Comparison of ENCODE assay signal across 26 mouse cellular contexts in genomic region chr2:89974184-89974583, GRCm38 (mm10). TPM values are rescaled to one million over a fixed set of nuclear protein-coding genes. Genes with fewer than 3 reads are reported as not detected.
DNase-seq lines count a peak whose midpoint lies in the region; ATAC-seq lines count a peak whose summit lies in the region.
"Had no signal": no experiment of that assay in that cellular context is flagged by ENCODE, and none has a peak within 500 bp of the region (broad histone marks: within the 10 kb centered on the region; RNA-seq: fewer than 3 reads in every experiment).

Gene Olfr1260, plus strand, starts transcription at chr2:89974340.

- H3K27ac ChIP-seq in forebrain, embryonic 14.5 days (ENCODE audit: low read depth, low read length) = no peak within 1 kb of the TSS
- no peak within 1 kb of the TSS for H3K27ac ChIP-seq in forebrain, embryonic 16.5 days (ENCODE audit: low read length)
- H3K27ac ChIP-seq in kidney, embryonic 16.5 days (ENCODE audit: low read length) = no peak within 1 kb of the TSS
- H3K27ac ChIP-seq in neural tube, embryonic 14.5 days (ENCODE audit: low read depth, low read length) = no peak within 1 kb of the TSS
- H3K27ac ChIP-seq in neural tube, embryonic 15.5 days (replicated peaks) = no peak within 1 kb of the TSS
- H3K27ac ChIP-seq: embryonic facial prominence, embryonic 10.5 days; forebrain, embryonic 13.5 days; heart, embryonic 13.5 days; hindbrain, embryonic 15.5 days; limb, embryonic 13.5 days; liver, embryonic 13.5 days; lung, embryonic 15.5 days; macrophage; midbrain, embryonic 10.5 days; stomach, embryonic 15.5 days had no signal

- no peak within 1 kb of the TSS for H3K4me2 ChIP-seq in forebrain, embryonic 14.5 days (ENCODE audit: low read length)
- no peak within 1 kb of the TSS for H3K4me2 ChIP-seq in forebrain, embryonic 16.5 days (ENCODE audit: low read length)
- no peak within 1 kb of the TSS for H3K4me2 ChIP-seq in kidney, embryonic 16.5 days (replicated peaks; ENCODE audit: low read depth, low read length)
- H3K4me2 ChIP-seq in neural tube, embryonic 14.5 days (ENCODE audit: low read depth, low read length) = no peak within 1 kb of the TSS
- no peak within 1 kb of the TSS for H3K4me2 ChIP-seq in neural tube, embryonic 15.5 days
- H3K4me2 ChIP-seq: forebrain, embryonic 13.5 days; heart, embryonic 13.5 days; hindbrain, embryonic 15.5 days; limb, embryonic 13.5 days; liver, embryonic 13.5 days; lung, embryonic 15.5 days; stomach, embryonic 15.5 days had no signal

- WGBS in forebrain, embryonic 14.5 days = 79% methylated on average over 2 of the region's 2 CpGs
- WGBS in forebrain, embryonic 16.5 days = 44% methylated on average over 2 of the region's 2 CpGs
- 8% methylated on average over 2 of the region's 2 CpGs for WGBS in kidney, embryonic 16.5 days
- 39% methylated on average over 2 of the region's 2 CpGs for WGBS in neural tube, embryonic 14.5 days
- 38% methylated on average over 2 of the region's 2 CpGs for WGBS in neural tube, embryonic 15.5 days

- ATAC-seq in forebrain, embryonic 14.5 days = no peak
- ATAC-seq in forebrain, embryonic 16.5 days = no peak
- peak; percentile 70; the same call in 1 of the 2 replicates for ATAC-seq in kidney, embryonic 16.5 days (ENCODE audit: low FRiP score, low TSS enrichment)
- ATAC-seq in neural tube, embryonic 14.5 days (ENCODE audit: low read depth) = peak; percentile 61; the same call in 1 of the 2 replicates
- no peak for ATAC-seq in neural tube, embryonic 15.5 days (ENCODE audit: low FRiP score)
- ATAC-seq: forebrain, embryonic 13.5 days; intestine, postnatal 0 days had no signal

- H3K9me3 ChIP-seq in forebrain, embryonic 14.5 days (replicated peaks; ENCODE audit: control insufficient read depth, low read length) = no peaks in the 10 kb centered on the region
- no peaks in the 10 kb centered on the region for H3K9me3 ChIP-seq in forebrain, embryonic 16.5 days (ENCODE audit: control insufficient read depth, low read length)
- H3K9me3 ChIP-seq in kidney, embryonic 16.5 days (ENCODE audit: low read length) = peaks cover 3% of the 10 kb centered on the region; the same call in 1 of the 2 replicates
- H3K9me3 ChIP-seq in neural tube, embryonic 14.5 days (ENCODE audit: control insufficient read depth, low read length) = no peaks in the 10 kb centered on the region
- H3K9me3 ChIP-seq in neural tube, embryonic 15.5 days (replicated peaks) = no peaks in the 10 kb centered on the region
- H3K9me3 ChIP-seq: embryonic facial prominence, embryonic 10.5 days; forebrain, embryonic 13.5 days; heart, embryonic 13.5 days; hindbrain, embryonic 15.5 days; limb, embryonic 13.5 days; liver, embryonic 13.5 days; lung, embryonic 15.5 days; midbrain, embryonic 10.5 days; stomach, embryonic 15.5 days had no signal

- DNase-seq in forebrain, embryonic 14.5 days (ENCODE audit: low spot score) = peak; percentile 1
- no peak for DNase-seq in kidney, adult 8-10 months
- peak; percentile 34 for DNase-seq in layer of hippocampus, adult 9-11 months
- no peak for DNase-seq in urinary bladder, postnatal 14 days (ENCODE audit: low spot score)
- DNase-seq: adrenal gland, postnatal 36 days; cerebellum, adult 8-10 months; heart, adult 18-20 months; liver, embryonic 13.5 days; right cerebral cortex, postnatal 25 days; thymus, adult 2 months had no signal

- no peak within 1 kb of the TSS for H3K4me3 ChIP-seq in forebrain, embryonic 14.5 days (ENCODE audit: low read depth, low read length)
- H3K4me3 ChIP-seq in forebrain, embryonic 16.5 days (replicated peaks; ENCODE audit: low read length) = no peak within 1 kb of the TSS
- no peak within 1 kb of the TSS for H3K4me3 ChIP-seq in kidney, embryonic 16.5 days (ENCODE audit: low read length)
- H3K4me3 ChIP-seq in neural tube, embryonic 14.5 days (ENCODE audit: low read depth, low read length) = no peak within 1 kb of the TSS
- no peak within 1 kb of the TSS for H3K4me3 ChIP-seq in neural tube, embryonic 15.5 days (replicated peaks)
- H3K4me3 ChIP-seq: embryonic facial prominence, embryonic 10.5 days; forebrain, embryonic 13.5 days; heart, embryonic 13.5 days; hindbrain, embryonic 15.5 days; limb, embryonic 13.5 days; liver, embryonic 13.5 days; lung, embryonic 15.5 days; midbrain, embryonic 10.5 days; stomach, embryonic 15.5 days had no signal

- no peaks in the 10 kb centered on the region for H3K27me3 ChIP-seq in forebrain, embryonic 14.5 days (replicated peaks; ENCODE audit: control insufficient read depth, insufficient read depth, low read length)
- H3K27me3 ChIP-seq in forebrain, embryonic 16.5 days (replicated peaks; ENCODE audit: control insufficient read depth, insufficient read depth, low read length) = no peaks in the 10 kb centered on the region
- H3K27me3 ChIP-seq in kidney, embryonic 16.5 days (ENCODE audit: insufficient read depth, low read length) = no peaks in the 10 kb centered on the region
- H3K27me3 ChIP-seq in neural tube, embryonic 14.5 days (ENCODE audit: control insufficient read depth, insufficient read depth, low read length) = no peaks in the 10 kb centered on the region
- no peaks in the 10 kb centered on the region for H3K27me3 ChIP-seq in neural tube, embryonic 15.5 days (replicated peaks)
- H3K27me3 ChIP-seq: forebrain, embryonic 13.5 days; heart, embryonic 13.5 days; hindbrain, embryonic 15.5 days; limb, embryonic 13.5 days; liver, embryonic 13.5 days; lung, embryonic 15.5 days; stomach, embryonic 15.5 days had no signal

- no peaks in the 10 kb centered on the region for H3K4me1 ChIP-seq in forebrain, embryonic 14.5 days (ENCODE audit: control insufficient read depth, insufficient read depth, low read length)
- H3K4me1 ChIP-seq in forebrain, embryonic 16.5 days (replicated peaks; ENCODE audit: control insufficient read depth, insufficient read depth, low read length) = no peaks in the 10 kb centered on the region
- no peaks in the 10 kb centered on the region for H3K4me1 ChIP-seq in kidney, embryonic 16.5 days (ENCODE audit: insufficient read depth, low read length)
- H3K4me1 ChIP-seq in neural tube, embryonic 14.5 days (ENCODE audit: control insufficient read depth, insufficient read depth, low read length) = no peaks in the 10 kb centered on the region
- H3K4me1 ChIP-seq in neural tube, embryonic 15.5 days = no peaks in the 10 kb centered on the region
- H3K4me1 ChIP-seq: embryonic facial prominence, embryonic 10.5 days; forebrain, embryonic 13.5 days; heart, embryonic 13.5 days; hindbrain, embryonic 15.5 days; limb, embryonic 13.5 days; liver, embryonic 13.5 days; lung, embryonic 15.5 days; midbrain, embryonic 10.5 days; stomach, embryonic 15.5 days had no signal

- H3K36me3 ChIP-seq in forebrain, embryonic 14.5 days (ENCODE audit: control insufficient read depth, insufficient read depth, low read length) = no peaks in the 10 kb centered on the region
- no peaks in the 10 kb centered on the region for H3K36me3 ChIP-seq in forebrain, embryonic 16.5 days (ENCODE audit: control insufficient read depth, insufficient read depth)
- no peaks in the 10 kb centered on the region for H3K36me3 ChIP-seq in kidney, embryonic 16.5 days (ENCODE audit: insufficient read depth, low read length)
- no peaks in the 10 kb centered on the region for H3K36me3 ChIP-seq in neural tube, embryonic 14.5 days (ENCODE audit: control insufficient read depth, insufficient read depth, low read length)
- H3K36me3 ChIP-seq in neural tube, embryonic 15.5 days = no peaks in the 10 kb centered on the region
- H3K36me3 ChIP-seq: embryonic facial prominence, embryonic 10.5 days; heart, embryonic 13.5 days; hindbrain, embryonic 15.5 days; limb, embryonic 13.5 days; liver, embryonic 13.5 days; lung, embryonic 15.5 days; midbrain, embryonic 10.5 days; stomach, embryonic 15.5 days had no signal

- no peak within 1 kb of the TSS for H3K9ac ChIP-seq in forebrain, embryonic 14.5 days (ENCODE audit: low read length)
- H3K9ac ChIP-seq in forebrain, embryonic 16.5 days (replicated peaks; ENCODE audit: low read depth, low read length) = no peak within 1 kb of the TSS
- H3K9ac ChIP-seq in kidney, embryonic 16.5 days (replicated peaks; ENCODE audit: low read length) = no peak within 1 kb of the TSS
- no peak within 1 kb of the TSS for H3K9ac ChIP-seq in neural tube, embryonic 14.5 days (replicated peaks; ENCODE audit: low read depth, low read length)
- H3K9ac ChIP-seq in neural tube, embryonic 15.5 days (replicated peaks) = no peak within 1 kb of the TSS
- H3K9ac ChIP-seq: forebrain, embryonic 13.5 days; heart, embryonic 13.5 days; hindbrain, embryonic 15.5 days; limb, embryonic 13.5 days; liver, embryonic 13.5 days; lung, embryonic 15.5 days; stomach, embryonic 15.5 days had no signal

RNA-seq across cellular contexts. Expression of gene Olfr1260, which starts in this region (rescaled TPM):
- polyA plus RNA-seq in forebrain, embryonic 14.5 days (2014; fragmentation: Nextera tagmentation; extraction: Ambion mirVana) = not detected in 2 replicates
- not detected in 2 replicates for polyA plus RNA-seq in forebrain, embryonic 16.5 days (2015; fragmentation: Nextera tagmentation; extraction: Ambion mirVana)
- polyA plus RNA-seq in kidney, embryonic 16.5 days (2015; fragmentation: Nextera tagmentation; extraction: Ambion mirVana) = not detected in 2 replicates
- 0.47 TPM in 1 of 2 replicates, not detected in the other for polyA plus RNA-seq in neural tube, embryonic 14.5 days (2014; fragmentation: Nextera tagmentation; extraction: Ambion mirVana)
- not detected in 2 replicates for polyA plus RNA-seq in neural tube, embryonic 15.5 days (2015; fragmentation: Nextera tagmentation; extraction: Ambion mirVana)
- polyA plus RNA-seq: embryonic facial prominence, embryonic 10.5 days; forebrain, embryonic 13.5 days; heart, embryonic 13.5 days; hindbrain, embryonic 15.5 days; intestine, postnatal 0 days; large intestine, adult 2 months; limb, embryonic 13.5 days; liver, embryonic 13.5 days; lung, embryonic 15.5 days; macrophage; midbrain, embryonic 10.5 days; neural tube, embryonic 11.5 days; stomach, embryonic 15.5 days; thymus, adult 2 months had no signal

Comparison
In these comparisons a context has a peak if more than half of its experiments do, and no peak if none do; other contexts are left out.
1. Peak in DNase-seq in forebrain, embryonic 14.5 days; RNA of the gene not detected or under 1 TPM.
2. Peak in ATAC-seq in kidney, embryonic 16.5 days; RNA of the gene not detected or under 1 TPM.
3. Peak in ATAC-seq in neural tube, embryonic 14.5 days; RNA of the gene not detected or under 1 TPM.